ENCODE assay signal across 14 mouse cellular contexts in the genomic region with DNA sequence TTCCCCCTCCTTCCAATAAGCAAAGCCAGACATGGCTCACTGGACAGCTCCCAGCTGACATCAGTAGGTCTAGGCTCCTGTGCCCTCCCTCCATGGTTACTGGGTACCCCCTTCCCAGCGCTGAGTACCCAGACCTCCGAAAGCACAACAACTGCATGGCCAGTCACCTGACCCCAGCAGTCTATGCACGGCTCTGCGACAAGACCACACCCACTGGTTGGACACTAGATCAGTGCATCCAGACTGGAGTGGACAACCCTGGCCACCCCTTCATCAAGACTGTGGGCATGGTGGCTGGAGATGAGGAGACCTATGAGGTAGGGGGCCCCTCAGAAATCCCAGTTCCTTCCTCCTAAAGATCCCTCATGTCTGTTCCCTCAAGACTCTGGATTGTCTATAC. TPM values are rescaled to one million over a fixed set of nuclear protein-coding genes. Genes with fewer than 3 reads are reported as not detected.
DNase-seq lines count a peak whose midpoint lies in the region; ATAC-seq and TF ChIP-seq lines count a peak whose summit lies in the region.
"Had no signal": no experiment of that assay in that cellular context is flagged by ENCODE, and none has a peak within 500 bp of the region (broad histone marks: within the 10 kb centered on the region; RNA-seq: fewer than 3 reads in every experiment).

No protein-coding gene starts in this region.

- H3K4me3 ChIP-seq in midbrain, embryonic 13.5 days (replicated peaks): peak overlapping the region; percentile 45; the same call in 1 of the 2 replicates
- H3K4me3 ChIP-seq in midbrain, embryonic 10.5 days: no peak overlapping the region
- H3K4me3 ChIP-seq in cortical plate, adult 2 months (ENCODE audit: insufficient read depth, low read length): peak overlapping the region; percentile 87
- H3K4me3 ChIP-seq in intestine, embryonic 16.5 days (ENCODE audit: low read length): peak overlapping the region; percentile 56
- peak overlapping the region; percentile 65 for H3K4me3 ChIP-seq in small intestine, adult 2 months (ENCODE audit: low read depth, low read length)
- H3K4me3 ChIP-seq: liver, embryonic 13.5 days had no signal

- peak overlapping the region; percentile 66 for H3K4me2 ChIP-seq in midbrain, embryonic 13.5 days (replicated peaks)
- H3K4me2 ChIP-seq in intestine, embryonic 16.5 days (ENCODE audit: low read depth, low read length): peak overlapping the region; percentile 62

- H3K9me3 ChIP-seq in midbrain, embryonic 13.5 days: no peaks in the 10 kb centered on the region
- no peaks in the 10 kb centered on the region for H3K9me3 ChIP-seq in midbrain, embryonic 10.5 days (replicated peaks)
- H3K9me3 ChIP-seq in intestine, embryonic 16.5 days (ENCODE audit: control insufficient read depth, low read length): no peaks in the 10 kb centered on the region
- H3K9me3 ChIP-seq: embryonic facial prominence, embryonic 12.5 days; liver, embryonic 13.5 days had no signal

- H3K27me3 ChIP-seq in midbrain, embryonic 13.5 days: peaks cover 31% of the 10 kb centered on the region
- peaks cover 40% of the 10 kb centered on the region for H3K27me3 ChIP-seq in midbrain, embryonic 10.5 days (ENCODE audit: low read depth, poor library complexity, severe bottlenecking)
- no peaks in the 10 kb centered on the region for H3K27me3 ChIP-seq in intestine, embryonic 16.5 days (replicated peaks; ENCODE audit: control insufficient read depth, insufficient read depth, low read length)
- H3K27me3 ChIP-seq in small intestine, adult 2 months (ENCODE audit: control insufficient read depth, insufficient read depth, low read length): no peaks in the 10 kb centered on the region
- H3K27me3 ChIP-seq: embryonic facial prominence, embryonic 12.5 days had no signal

- DNase-seq in midbrain, embryonic 10.5 days (ENCODE audit: low spot score): no peak
- no peak for DNase-seq in spleen, adult 18-20 months
- DNase-seq in frontal cortex, postnatal 14 days (ENCODE audit: low spot score in 2 of 2): no peak
- DNase-seq: adrenal gland, adult 8-10 months; kidney, postnatal 36 days; liver, embryonic 13.5 days; lung, postnatal 10 days had no signal

- TF ChIP-seq CTCF in cortical plate, adult 2 months (IDR thresholded peaks at IDR 0.05; ENCODE audit: extremely low read depth, insufficient read depth, low read length): no peak
- TF ChIP-seq CTCF in small intestine, adult 2 months (IDR thresholded peaks at IDR 0.05; ENCODE audit: extremely low read depth, insufficient read length, insufficient replicate concordance, low read depth, low read length): no peak

- H3K36me3 ChIP-seq in midbrain, embryonic 13.5 days: no peaks in the 10 kb centered on the region
- no peaks in the 10 kb centered on the region for H3K36me3 ChIP-seq in midbrain, embryonic 10.5 days
- H3K36me3 ChIP-seq in intestine, embryonic 16.5 days (ENCODE audit: control insufficient read depth, insufficient read depth, low read length): no peaks in the 10 kb centered on the region
- peaks cover 36% of the 10 kb centered on the region for H3K36me3 ChIP-seq in small intestine, adult 2 months (ENCODE audit: control insufficient read depth, insufficient read depth, low read length)
- H3K36me3 ChIP-seq: embryonic facial prominence, embryonic 12.5 days; liver, embryonic 13.5 days had no signal

- no peak overlapping the region for H3K9ac ChIP-seq in midbrain, embryonic 13.5 days (replicated peaks)
- H3K9ac ChIP-seq in intestine, embryonic 16.5 days (ENCODE audit: low read depth, low read length): peak overlapping the region; percentile 66; the same call in 1 of the 2 replicates
- H3K9ac ChIP-seq: liver, embryonic 13.5 days had no signal

- H3K4me1 ChIP-seq in midbrain, embryonic 13.5 days (replicated peaks): peaks cover 17% of the 10 kb centered on the region
- H3K4me1 ChIP-seq in midbrain, embryonic 10.5 days: peaks cover 23% of the 10 kb centered on the region
- peaks cover 8% of the 10 kb centered on the region for H3K4me1 ChIP-seq in cortical plate, adult 2 months (ENCODE audit: control insufficient read depth, insufficient read depth, low read length)
- peaks cover 9% of the 10 kb centered on the region for H3K4me1 ChIP-seq in intestine, embryonic 16.5 days (ENCODE audit: control insufficient read depth, insufficient read depth, low read length)
- H3K4me1 ChIP-seq in small intestine, adult 2 months (ENCODE audit: control insufficient read depth, insufficient read depth, insufficient read length, low read length): peaks cover 20% of the 10 kb centered on the region

- no peak for TF ChIP-seq POLR2A in cortical plate, adult 2 months (IDR thresholded peaks at IDR 0.05; ENCODE audit: extremely low read depth, insufficient read depth, low read length)
- no peak for TF ChIP-seq POLR2A in small intestine, adult 2 months (IDR thresholded peaks at IDR 0.05; ENCODE audit: low read depth, low read length)

- WGBS in midbrain, embryonic 13.5 days: 41% methylated on average over 4 of the region's 4 CpGs
- WGBS in midbrain, embryonic 10.5 days: 58% methylated on average over 4 of the region's 4 CpGs
- WGBS in intestine, embryonic 16.5 days: 46% methylated on average over 4 of the region's 4 CpGs
- WGBS in small intestine, adult 2 months: 52% methylated on average over 4 of the region's 4 CpGs

- no peak overlapping the region for H3K27ac ChIP-seq in midbrain, embryonic 13.5 days
- no peak overlapping the region for H3K27ac ChIP-seq in midbrain, embryonic 10.5 days (replicated peaks)
- no peak overlapping the region for H3K27ac ChIP-seq in cortical plate, adult 2 months (ENCODE audit: insufficient read depth, low read length)
- H3K27ac ChIP-seq in intestine, embryonic 16.5 days (ENCODE audit: low read length): peak overlapping the region; percentile 57
- peak overlapping the region; percentile 79 for H3K27ac ChIP-seq in small intestine, adult 2 months (ENCODE audit: insufficient read depth, low read depth, low read length)
- H3K27ac ChIP-seq: liver, embryonic 13.5 days had no signal

- ATAC-seq in midbrain, embryonic 13.5 days: no peak
- ATAC-seq in intestine, embryonic 16.5 days: no peak
- ATAC-seq: inflammation-experienced regulatory T-cells, adult 6 months had no signal

RNA-seq across cellular contexts. Expression of a gene that starts 1.9 kb away (rescaled TPM):
- 25.1 and 25.7 TPM in 2 replicates for polyA plus RNA-seq in midbrain, embryonic 13.5 days (2015; fragmentation: Nextera tagmentation; extraction: Ambion mirVana)
- 1.5 and 3.9 TPM in 2 replicates for polyA plus RNA-seq in midbrain, embryonic 10.5 days (2016; fragmentation: Nextera tagmentation; extraction: Ambion mirVana)
- polyA plus RNA-seq in cortical plate, adult 2 months (2012; rRNA removed): 306 and 309 TPM in 2 replicates
- polyA plus RNA-seq in intestine, embryonic 16.5 days (2015; fragmentation: Nextera tagmentation; extraction: Ambion mirVana): 880 and 1,082 TPM in 2 replicates
- 1,046 and 2,297 TPM in 2 replicates for polyA plus RNA-seq in small intestine, adult 2 months (2012; rRNA removed)

RNA-seq across cellular contexts. Expression of a gene that starts 4.3 kb away (rescaled TPM):
- 18.0 and 21.0 TPM in 2 replicates for polyA plus RNA-seq in midbrain, embryonic 13.5 days (2015; fragmentation: Nextera tagmentation; extraction: Ambion mirVana)
- polyA plus RNA-seq in midbrain, embryonic 10.5 days (2016; fragmentation: Nextera tagmentation; extraction: Ambion mirVana): 11.2 and 11.4 TPM in 2 replicates
- polyA plus RNA-seq in cortical plate, adult 2 months (2012; rRNA removed): 95.8 and 103 TPM in 2 replicates
- polyA plus RNA-seq in intestine, embryonic 16.5 days (2015; fragmentation: Nextera tagmentation; extraction: Ambion mirVana): 18.7 and 21.4 TPM in 2 replicates
- 19.8 and 47.0 TPM in 2 replicates for polyA plus RNA-seq in small intestine, adult 2 months (2012; rRNA removed)

RNA-seq across cellular contexts. Expression of a gene that starts 27.5 kb away (rescaled TPM):
- polyA plus RNA-seq in midbrain, embryonic 13.5 days (2015; fragmentation: Nextera tagmentation; extraction: Ambion mirVana): 0.04 TPM in 1 of 2 replicates, not detected in the other
- polyA plus RNA-seq in midbrain, embryonic 10.5 days (2016; fragmentation: Nextera tagmentation; extraction: Ambion mirVana): not detected in 2 replicates
- polyA plus RNA-seq in cortical plate, adult 2 months (2012; rRNA removed): 0.17 and 0.30 TPM in 2 replicates
- polyA plus RNA-seq in intestine, embryonic 16.5 days (2015; fragmentation: Nextera tagmentation; extraction: Ambion mirVana): 0.04 TPM in 2 replicates
- polyA plus RNA-seq in small intestine, adult 2 months (2012; rRNA removed): 0.55 and 1.0 TPM in 2 replicates
- polyA plus RNA-seq: heart, embryonic 14.5 days; liver, embryonic 13.5 days had no signal

RNA-seq across cellular contexts. Expression of a gene that starts 54.1 kb away (rescaled TPM):
- 373 and 395 TPM in 2 replicates for polyA plus RNA-seq in midbrain, embryonic 13.5 days (2015; fragmentation: Nextera tagmentation; extraction: Ambion mirVana)
- polyA plus RNA-seq in midbrain, embryonic 10.5 days (2016; fragmentation: Nextera tagmentation; extraction: Ambion mirVana): 549 and 624 TPM in 2 replicates
- 99.2 and 106 TPM in 2 replicates for polyA plus RNA-seq in cortical plate, adult 2 months (2012; rRNA removed)
- polyA plus RNA-seq in intestine, embryonic 16.5 days (2015; fragmentation: Nextera tagmentation; extraction: Ambion mirVana): 889 and 911 TPM in 2 replicates
- 937 and 1,104 TPM in 2 replicates for polyA plus RNA-seq in small intestine, adult 2 months (2012; rRNA removed)

RNA-seq across cellular contexts. Expression of a gene that starts 54.1 kb away (rescaled TPM):
- polyA plus RNA-seq in midbrain, embryonic 13.5 days (2015; fragmentation: Nextera tagmentation; extraction: Ambion mirVana): 5.0 and 5.3 TPM in 2 replicates
- 2.7 and 4.1 TPM in 2 replicates for polyA plus RNA-seq in midbrain, embryonic 10.5 days (2016; fragmentation: Nextera tagmentation; extraction: Ambion mirVana)
- 7.0 and 7.4 TPM in 2 replicates for polyA plus RNA-seq in cortical plate, adult 2 months (2012; rRNA removed)
- 1.1 and 1.5 TPM in 2 replicates for polyA plus RNA-seq in intestine, embryonic 16.5 days (2015; fragmentation: Nextera tagmentation; extraction: Ambion mirVana)
- polyA plus RNA-seq in small intestine, adult 2 months (2012; rRNA removed): 0.80 and 0.84 TPM in 2 replicates

Comparison
In these comparisons a context has a peak if more than half of its experiments do, and no peak if none do; other contexts are left out.
1. H3K27ac ChIP-seq: peak in intestine, embryonic 16.5 days (single experiment) and small intestine, adult 2 months (single experiment); none in midbrain, embryonic 13.5 days (single experiment), midbrain, embryonic 10.5 days (single experiment) and cortical plate, adult 2 months (single experiment).
2. RNA of a gene that starts 1.9 kb away (polyA plus RNA-seq): 1,046 to 2,297 TPM in small intestine, adult 2 months, 880 to 1,082 TPM in intestine, embryonic 16.5 days and 306 to 309 TPM in cortical plate, adult 2 months; 25.1 to 25.7 TPM in midbrain, embryonic 13.5 days and 1.5 to 3.9 TPM in midbrain, embryonic 10.5 days; every median in the first group is over 10 times any median in the second.